Mouse (Mus musculus): ENCODE results near the gene Gpatch3.

DNA sequence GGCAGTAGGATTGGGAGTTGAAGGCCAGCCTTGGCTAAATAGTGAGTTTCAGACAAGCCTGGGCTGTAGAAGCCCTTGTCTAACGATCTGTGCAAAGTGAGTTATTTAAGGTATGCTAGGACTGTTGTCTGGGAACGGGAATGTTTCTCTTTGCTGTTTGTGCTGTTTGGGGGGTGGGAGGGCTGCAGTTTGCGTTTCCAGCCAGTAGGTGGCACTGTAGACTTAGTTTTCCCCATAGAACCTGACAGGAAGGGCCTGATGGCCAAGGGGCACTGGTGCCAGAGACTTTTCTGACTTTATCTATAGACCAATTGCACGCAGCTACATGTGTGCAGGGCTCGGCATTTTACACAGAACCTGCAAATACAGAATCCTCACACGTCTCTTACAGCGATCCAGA is 18.0 kb downstream of the Gpatch3 start:
- no peak for TF ChIP-seq POLR2A (IDR thresholded peaks at IDR 0.05; ENCODE audit: borderline replicate concordance, extremely low read depth, insufficient read depth, insufficient read length, poor library complexity, severe bottlenecking)
- TF ChIP-seq CTCF (IDR thresholded peaks at IDR 0.05; ENCODE audit: borderline replicate concordance, extremely low read depth, insufficient read depth, insufficient read length), result peak; percentile 93
